In the genomic region with DNA sequence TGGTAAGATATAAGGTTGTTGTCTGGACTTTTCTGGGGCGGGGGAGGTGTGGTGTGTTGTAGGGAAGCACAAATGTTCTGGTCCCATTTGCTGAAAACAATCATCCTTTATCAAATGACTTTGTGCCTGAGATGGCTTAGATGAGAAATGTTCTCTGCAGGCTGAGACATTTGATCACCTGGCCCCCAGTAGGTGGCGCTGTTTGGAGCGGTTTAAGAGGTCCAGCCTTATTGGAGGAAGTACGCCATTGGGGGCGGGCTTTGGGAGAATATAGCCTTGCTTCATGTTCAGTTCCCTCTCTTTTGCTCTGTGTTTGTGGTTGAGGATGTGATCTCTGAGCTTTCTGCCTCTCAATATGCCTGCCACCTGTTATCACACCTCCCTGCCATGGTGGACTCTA, we compare ENCODE assay signal across 11 mouse cellular contexts. TPM values are rescaled to one million over a fixed set of nuclear protein-coding genes. Genes with fewer than 3 reads are reported as not detected.
DNase-seq lines count a peak whose midpoint lies in the region; ATAC-seq lines count a peak whose summit lies in the region.
"Had no signal": no experiment of that assay in that cellular context is flagged by ENCODE, and none has a peak within 500 bp of the region (broad histone marks: within the 10 kb centered on the region; RNA-seq: fewer than 3 reads in every experiment).

No protein-coding gene starts in this region.

- H3K4me2 ChIP-seq in midbrain, embryonic 11.5 days: no peak overlapping the region
- H3K4me2 ChIP-seq in midbrain, embryonic 16.5 days (ENCODE audit: low read length): no peak overlapping the region
- H3K4me2 ChIP-seq in forebrain, embryonic 14.5 days (ENCODE audit: low read length): no peak overlapping the region
- H3K4me2 ChIP-seq: limb, embryonic 13.5 days had no signal

- no peaks in the 10 kb centered on the region for H3K4me1 ChIP-seq in midbrain, embryonic 11.5 days (ENCODE audit: control insufficient read depth, insufficient read depth, low read length)
- no peaks in the 10 kb centered on the region for H3K4me1 ChIP-seq in midbrain, embryonic 16.5 days (ENCODE audit: control insufficient read depth, insufficient read depth, low read length)
- H3K4me1 ChIP-seq in forebrain, embryonic 14.5 days (ENCODE audit: control insufficient read depth, insufficient read depth, low read length): no peaks in the 10 kb centered on the region

- H3K27me3 ChIP-seq in midbrain, embryonic 11.5 days (ENCODE audit: control insufficient read depth, insufficient read depth, low read length): no peaks in the 10 kb centered on the region
- no peaks in the 10 kb centered on the region for H3K27me3 ChIP-seq in midbrain, embryonic 16.5 days (ENCODE audit: control insufficient read depth, insufficient read depth, low read depth, low read length)
- no peaks in the 10 kb centered on the region for H3K27me3 ChIP-seq in forebrain, embryonic 14.5 days (replicated peaks; ENCODE audit: control insufficient read depth, insufficient read depth, low read length)
- H3K27me3 ChIP-seq: limb, embryonic 13.5 days had no signal

- ATAC-seq in midbrain, embryonic 11.5 days (ENCODE audit: low FRiP score): no peak
- no peak for ATAC-seq in midbrain, embryonic 16.5 days
- ATAC-seq in forebrain, embryonic 14.5 days: no peak

- H3K27ac ChIP-seq in midbrain, embryonic 11.5 days (ENCODE audit: low read depth, low read length): no peak overlapping the region
- no peak overlapping the region for H3K27ac ChIP-seq in midbrain, embryonic 16.5 days (ENCODE audit: low read length)
- H3K27ac ChIP-seq in forebrain, embryonic 14.5 days (ENCODE audit: low read depth, low read length): no peak overlapping the region
- H3K27ac ChIP-seq: limb, embryonic 13.5 days had no signal

- 56% methylated on average over 5 of the region's 5 CpGs for WGBS in midbrain, embryonic 11.5 days
- WGBS in midbrain, embryonic 16.5 days: 54% methylated on average over 5 of the region's 5 CpGs
- WGBS in forebrain, embryonic 14.5 days: 58% methylated on average over 5 of the region's 5 CpGs

- H3K9me3 ChIP-seq in midbrain, embryonic 11.5 days (ENCODE audit: control insufficient read depth, low read length): no peaks in the 10 kb centered on the region
- H3K9me3 ChIP-seq in midbrain, embryonic 16.5 days (replicated peaks; ENCODE audit: control insufficient read depth, low read length, poor library complexity, severe bottlenecking): no peaks in the 10 kb centered on the region
- no peaks in the 10 kb centered on the region for H3K9me3 ChIP-seq in forebrain, embryonic 14.5 days (replicated peaks; ENCODE audit: control insufficient read depth, low read length)
- H3K9me3 ChIP-seq: limb, embryonic 13.5 days had no signal

- H3K4me3 ChIP-seq in midbrain, embryonic 11.5 days (ENCODE audit: low read depth, low read length): no peak overlapping the region
- H3K4me3 ChIP-seq in midbrain, embryonic 16.5 days (ENCODE audit: low read depth, low read length): no peak overlapping the region
- no peak overlapping the region for H3K4me3 ChIP-seq in forebrain, embryonic 14.5 days (ENCODE audit: low read depth, low read length)
- H3K4me3 ChIP-seq: erythroblast, embryonic 14.5 days; limb, embryonic 13.5 days had no signal

- no peaks in the 10 kb centered on the region for H3K36me3 ChIP-seq in midbrain, embryonic 11.5 days (ENCODE audit: control insufficient read depth, insufficient read depth, low read length)
- H3K36me3 ChIP-seq in midbrain, embryonic 16.5 days (ENCODE audit: control insufficient read depth, insufficient read depth, low read length): no peaks in the 10 kb centered on the region
- H3K36me3 ChIP-seq in forebrain, embryonic 14.5 days (ENCODE audit: control insufficient read depth, insufficient read depth, low read length): no peaks in the 10 kb centered on the region
- H3K36me3 ChIP-seq: limb, embryonic 13.5 days had no signal

- H3K9ac ChIP-seq in midbrain, embryonic 11.5 days (ENCODE audit: low read length): no peak overlapping the region
- no peak overlapping the region for H3K9ac ChIP-seq in midbrain, embryonic 16.5 days (ENCODE audit: low read depth, low read length)
- no peak overlapping the region for H3K9ac ChIP-seq in forebrain, embryonic 14.5 days (ENCODE audit: low read length)
- H3K9ac ChIP-seq: limb, embryonic 13.5 days had no signal

- DNase-seq in adrenal gland, adult (ENCODE audit: inconsistent age in 2 of 2, low spot score in 1 of 2): peak; percentile 10 to 54
- no peak for DNase-seq in adrenal gland, adult 8-10 months
- DNase-seq in midbrain, embryonic 11.5 days (ENCODE audit: low spot score, missing footprints): peak; percentile 79
- DNase-seq in induced T-regulatory cell, adult 2 months (ENCODE audit: low read depth): peak; percentile 46
- peak; percentile 48 for DNase-seq in thymus, postnatal 14 days
- DNase-seq in forebrain, embryonic 14.5 days (ENCODE audit: low spot score): no peak
- no peak for DNase-seq in left cerebral cortex, postnatal 14 days (ENCODE audit: low spot score in 2 of 2)

- intact Hi-C loops in left cerebral cortex, postnatal 14 days (cut with DNase I): no loop called here

RNA-seq across cellular contexts. Expression of a gene that starts 44.2 kb away (rescaled TPM):
- total RNA-seq in adrenal gland, adult 8-10 months (2022): not detected
- polyA plus RNA-seq in midbrain, embryonic 11.5 days (2014; fragmentation: Nextera tagmentation; extraction: Ambion mirVana): not detected in 2 replicates
- polyA plus RNA-seq in midbrain, embryonic 16.5 days (2015; fragmentation: Nextera tagmentation; extraction: Ambion mirVana): not detected in 2 replicates
- polyA plus RNA-seq in forebrain, embryonic 14.5 days (2014; fragmentation: Nextera tagmentation; extraction: Ambion mirVana): not detected in 2 replicates
- not detected for total RNA-seq in left cerebral cortex, postnatal 14 days (2021)
- polyA plus RNA-seq: C2C12; erythroblast, embryonic 14.5 days; limb, embryonic 13.5 days had no signal

Comparison
In these comparisons a context has a peak if more than half of its experiments do, and no peak if none do; other contexts are left out.
1. DNase-seq: peak in adrenal gland, adult (2 of 2), midbrain, embryonic 11.5 days (single experiment), induced T-regulatory cell, adult 2 months (single experiment) and thymus, postnatal 14 days (single experiment); none in adrenal gland, adult 8-10 months (single experiment), forebrain, embryonic 14.5 days (single experiment) and left cerebral cortex, postnatal 14 days (0 of 2).